Mouse (Mus musculus) midbrain, postnatal 0 days (tissue): ENCODE measurements around the gene Nfkbia. TPM values are rescaled to one million over a fixed set of nuclear protein-coding genes. Genes with fewer than 3 reads are reported as not detected.

Source experiments
- ATAC-seq: fragments of 200-750 bp; cut with Nextera tagmentation; 2 replicates; pipeline ENCODE4 v1.8.0; 2017; ENCODE audit warnings: moderate number of reproducible peaks, mild to moderate bottlenecking, moderate TSS enrichment, moderate library complexity; ENCODE audit not compliant: low FRiP score
- DNase-seq: peaks from one replicate; pipeline ENCODE4 v3.0.0-alpha.2; 2015; ENCODE audit warnings: low spot score
- H3K27ac ChIP-seq: fragments of 300-500 bp; sonication (generic); 2 replicates; pipeline ENCODE4 v1.5.1; 2014; ENCODE audit warnings: low read depth, mild to moderate bottlenecking, low read length, mixed read lengths
- H3K27me3 ChIP-seq: fragments of 300-500 bp; sonication (generic); 2 replicates; pipeline ENCODE4 v1.6.1; 2014; ENCODE audit warnings: low read length, control low read depth, mixed read lengths; ENCODE audit not compliant: insufficient read depth
- H3K36me3 ChIP-seq: fragments of 300-500 bp; sonication (generic); 2 replicates; pipeline ENCODE4 v1.6.1; 2014; ENCODE audit warnings: low read length, control low read depth, mixed read lengths; ENCODE audit not compliant: insufficient read depth
- H3K4me1 ChIP-seq: fragments of 300-500 bp; sonication (generic); 2 replicates; pipeline ENCODE4 v1.6.1; 2014; ENCODE audit warnings: mild to moderate bottlenecking, control low read depth, antibody characterized with exemption, low read length, mixed read lengths; ENCODE audit not compliant: insufficient read depth
- H3K4me2 ChIP-seq: fragments of 300-500 bp; sonication (generic); 2 replicates; pipeline ENCODE4 v1.6.1; 2014; ENCODE audit warnings: low read depth, mild to moderate bottlenecking, low read length, mixed read lengths; ENCODE audit not compliant: poor library complexity, severe bottlenecking
- H3K4me3 ChIP-seq: fragments of 300-500 bp; sonication (generic); 2 replicates; pipeline ENCODE4 v1.5.1; 2014; ENCODE audit warnings: low read depth, mild to moderate bottlenecking, low read length, moderate library complexity
- H3K9ac ChIP-seq: fragments of 300-500 bp; sonication (generic); replicated peaks from 2 replicates; pipeline ENCODE4 v1.6.1; 2014; ENCODE audit warnings: mild to moderate bottlenecking, low read length, moderate library complexity, mixed read lengths; ENCODE audit not compliant: poor library complexity, severe bottlenecking
- H3K9me3 ChIP-seq: fragments of 300-500 bp; sonication (generic); 2 replicates; pipeline ENCODE4 v1.6.1; 2016; ENCODE audit warnings: low read length, control low read depth
- CTCF ChIP-seq: IDR thresholded peaks from 2 replicates; pipeline ENCODE4 v1.5.1; 2016; ENCODE audit warnings: antibody characterized with exemption, mild to moderate bottlenecking
- WGBS: fragments of 180-500 bp; shearing (Covaris S2); extraction: QIAGEN DNeasy Blood & Tissue Kit; methylation state at CpG from one replicate; pipeline ENCODE4 v1.1.7; 2014; 5-methylcytosine and 5-hydroxymethylcytosine counted together
- polyA plus RNA-seq: library from polyadenylated mRNA; unstranded; fragments of >200 nt; fragmentation: Nextera tagmentation; extraction: Ambion mirVana; gene quantifications from 2 replicates; pipeline ENCODE4 v1.2.1, GENCODE M21; 2015
- total RNA-seq: library from RNA; depleted of rRNA; stranded (reverse); fragments of >200 nt; gene quantifications from 2 replicates; pipeline ENCODE4 v1.2.3, GENCODE M21; 2014

Nfkbia gene
- total and polyA plus RNA-seq, 2 experiments from 2014 or later: 40.8 to 77.3 TPM

DNA sequence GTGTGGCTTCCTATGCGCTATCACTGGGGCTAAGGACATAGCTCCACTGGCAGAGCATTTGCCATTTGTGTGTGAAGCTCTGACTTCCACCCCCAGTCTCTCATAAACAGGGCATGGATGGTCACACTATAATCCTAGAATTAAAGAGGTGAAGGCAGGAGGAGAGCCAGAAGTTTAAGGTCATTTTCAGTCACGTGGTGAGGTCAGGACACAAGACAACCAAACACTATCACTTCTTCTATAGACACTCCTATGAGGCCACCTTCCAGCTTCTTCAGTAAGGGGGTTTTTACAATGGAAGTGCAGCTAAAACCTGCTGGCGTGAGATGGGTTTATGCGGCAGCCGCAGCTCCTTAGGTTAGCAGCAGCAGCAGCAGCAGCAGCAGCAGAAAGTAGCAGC is 8.9 kb downstream of the Nfkbia start:
- no peak overlapping the region for H3K4me3 ChIP-seq
- 79% methylated on average over 5 of the region's 5 CpGs for WGBS
- no peaks in the 10 kb centered on the region for H3K4me1 ChIP-seq
- no peaks in the 10 kb centered on the region for H3K9me3 ChIP-seq
- DNase-seq (no peak), ATAC-seq (no peak)
- H3K36me3 ChIP-seq: 0 out of 2 replicates have a peak, but pooled peaks cover 6% of the 10 kb centered on the region
- no peak for TF ChIP-seq CTCF
- no peak overlapping the region for H3K4me2 ChIP-seq
- no peak overlapping the region for H3K9ac ChIP-seq
- H3K27me3 ChIP-seq: no peaks in the 10 kb centered on the region
- no peak overlapping the region for H3K27ac ChIP-seq

DNA sequence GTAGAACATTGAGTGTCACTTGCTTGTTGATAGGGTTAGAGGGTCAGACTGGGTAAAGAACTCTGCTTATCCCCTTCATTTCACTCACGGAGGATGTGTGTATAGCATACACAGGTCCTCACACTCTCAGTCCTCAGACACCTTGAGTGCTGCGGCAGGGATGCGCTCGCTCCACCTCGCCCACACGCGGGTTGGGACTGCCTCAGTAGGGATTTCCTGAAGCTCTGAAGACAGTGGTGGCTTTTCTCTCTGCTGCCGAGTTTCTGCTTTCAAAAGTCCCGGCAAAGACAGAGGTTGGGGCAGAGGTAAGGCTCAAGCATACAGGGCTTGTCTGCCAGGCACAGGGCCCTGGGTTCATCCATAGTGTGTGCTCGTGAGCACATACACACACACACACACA is 9.7 kb downstream of the Nfkbia start:
- Histone ChIP-seq H3K4me3 (no peak overlapping the region), H3K4me1 (no peaks in the 10 kb centered on the region), H3K9me3 (no peaks in the 10 kb centered on the region), H3K27ac (no peak overlapping the region), H3K27me3 (no peaks in the 10 kb centered on the region), H3K36me3 (no peaks in the 10 kb centered on the region), H3K9ac (no peak overlapping the region), H3K4me2 (no peak overlapping the region)
- TF ChIP-seq CTCF: no peak
- ATAC-seq: no peak
- WGBS: 85% methylated on average over 10 of the region's 10 CpGs
- DNase-seq: no peak

DNA sequence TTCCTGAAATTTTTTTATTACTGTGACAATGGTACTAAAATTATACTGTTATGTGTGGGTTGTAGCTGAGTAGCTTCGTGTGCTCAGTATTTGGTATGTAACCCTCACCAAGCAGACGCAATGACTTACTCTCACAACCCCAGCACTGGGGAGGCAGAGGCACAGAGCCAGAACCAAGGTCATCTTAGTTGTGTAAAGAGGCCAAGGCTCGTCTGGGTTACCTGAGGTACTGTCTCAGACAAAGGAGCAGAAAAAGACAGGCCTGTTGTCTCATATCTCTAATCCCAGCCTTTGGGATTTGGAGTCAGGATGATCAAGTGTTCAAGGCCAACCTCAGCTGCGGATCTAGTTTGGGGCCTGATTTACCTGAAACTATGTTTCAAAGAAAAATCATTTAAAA is 10.7 kb downstream of the Nfkbia start:
- no peak overlapping the region for H3K4me3 ChIP-seq
- no peaks in the 10 kb centered on the region for H3K36me3 ChIP-seq
- no peaks in the 10 kb centered on the region for H3K9me3 ChIP-seq
- no peaks in the 10 kb centered on the region for H3K27me3 ChIP-seq
- H3K27ac ChIP-seq: no peak overlapping the region
- WGBS: 89% methylated on average over 4 of the region's 4 CpGs
- no peak overlapping the region for H3K9ac ChIP-seq
- DNase-seq (no peak), ATAC-seq (no peak)
- no peak for TF ChIP-seq CTCF
- H3K4me1 ChIP-seq: no peaks in the 10 kb centered on the region
- H3K4me2 ChIP-seq: no peak overlapping the region

DNA sequence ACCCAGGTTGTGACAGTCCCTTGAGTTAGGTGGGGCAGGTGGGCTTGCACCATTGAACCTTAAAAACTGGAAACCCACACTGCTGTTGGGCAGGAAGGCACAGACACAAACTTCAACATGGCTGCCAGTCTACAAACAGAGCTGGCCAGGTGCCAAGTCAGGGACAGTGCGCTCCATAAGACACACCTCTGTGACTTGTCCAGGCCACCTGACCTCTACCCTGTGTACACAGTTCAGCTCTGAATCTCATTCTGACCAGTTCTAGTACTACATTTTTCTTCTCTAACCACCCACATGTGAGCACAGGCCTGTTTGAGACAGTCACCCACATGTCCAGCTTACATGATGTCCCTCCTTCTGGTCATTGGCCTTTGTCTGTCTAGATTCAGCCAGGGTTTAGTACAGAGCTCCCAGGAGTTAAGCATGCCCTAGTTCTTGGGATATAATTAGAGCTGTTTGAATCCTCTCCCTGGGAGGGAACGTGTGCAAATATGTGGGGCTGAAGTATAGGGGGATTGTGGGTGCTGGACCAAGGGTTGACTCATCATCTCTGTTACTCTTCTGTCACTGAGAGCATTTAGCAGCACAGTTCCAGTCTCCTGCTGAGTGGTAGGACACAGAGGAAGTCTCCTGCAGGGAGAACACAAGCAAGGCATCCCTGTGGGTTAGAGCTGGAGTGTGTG is 11.8 kb downstream of the Nfkbia start:
- no peak for ATAC-seq
- H3K9me3 ChIP-seq: no peaks in the 10 kb centered on the region
- no peak for DNase-seq
- H3K36me3 ChIP-seq: no peaks in the 10 kb centered on the region
- H3K27me3 ChIP-seq: no peaks in the 10 kb centered on the region
- no peak for TF ChIP-seq CTCF
- no peak overlapping the region for H3K4me2 ChIP-seq
- H3K4me3 ChIP-seq: no peak overlapping the region
- no peak overlapping the region for H3K27ac ChIP-seq
- H3K4me1 ChIP-seq: no peaks in the 10 kb centered on the region
- 90% methylated on average over 2 of the region's 2 CpGs for WGBS
- no peak overlapping the region for H3K9ac ChIP-seq

DNA sequence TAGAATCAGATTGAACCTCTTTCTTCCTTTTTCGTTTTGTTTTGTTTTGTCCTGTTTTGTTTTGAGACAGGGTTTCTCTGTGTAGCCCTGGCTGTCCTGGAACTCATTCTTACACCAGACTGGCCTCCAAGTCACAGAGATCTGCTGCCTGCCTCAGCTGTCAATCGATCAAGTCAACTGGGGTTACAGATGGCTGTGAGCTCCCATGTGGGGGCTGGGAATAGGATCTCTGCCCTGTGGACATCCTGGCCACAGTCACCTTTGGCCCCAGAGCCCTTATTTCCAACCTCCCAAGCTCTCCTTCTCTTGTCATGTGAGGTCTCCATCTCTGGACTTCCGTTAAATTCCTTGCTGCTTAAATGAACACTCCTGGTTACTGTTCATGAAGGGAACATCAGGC is 13.5 kb downstream of the Nfkbia start:
- H3K27ac ChIP-seq: no peak overlapping the region
- no peak for ATAC-seq
- no peaks in the 10 kb centered on the region for H3K36me3 ChIP-seq
- H3K4me2 ChIP-seq: no peak overlapping the region
- no peak for TF ChIP-seq CTCF
- H3K4me3 ChIP-seq: no peak overlapping the region
- no peaks in the 10 kb centered on the region for H3K4me1 ChIP-seq
- WGBS: 79% methylated on average over 3 of the region's 3 CpGs
- H3K27me3 ChIP-seq: no peaks in the 10 kb centered on the region
- no peak for DNase-seq
- H3K9ac ChIP-seq: no peak overlapping the region
- no peaks in the 10 kb centered on the region for H3K9me3 ChIP-seq

- H3K36me3 ChIP-seq: no peaks in the 10 kb centered on the region
- 81% methylated on average over 13 of the region's 13 CpGs for WGBS
- no peak overlapping the region for H3K27ac ChIP-seq
- no peak for ATAC-seq
- no peak overlapping the region for H3K9ac ChIP-seq
- no peaks in the 10 kb centered on the region for H3K27me3 ChIP-seq
- H3K4me2 ChIP-seq: no peak overlapping the region
- no peaks in the 10 kb centered on the region for H3K4me1 ChIP-seq
- H3K9me3 ChIP-seq: no peaks in the 10 kb centered on the region
- TF ChIP-seq CTCF: no peak
- no peak overlapping the region for H3K4me3 ChIP-seq
- DNase-seq: no peak
Observed at GRCm38 (mm10) chr12:55474209-55474583, 18.3 kb downstream of the Nfkbia start.
